Mouse (Mus musculus) heart, embryonic 15.5 days (tissue): Measurements from ENCODE around the gene Tmem117. TPM values are rescaled to one million over a fixed set of nuclear protein-coding genes. Genes with fewer than 3 reads are reported as not detected.

ENCODE experiments used
- ATAC-seq: fragments of 200-750 bp; cut with Nextera tagmentation; replicated peaks from 2 replicates; pipeline ENCODE4 v1.8.0; 2017; ENCODE audit warnings: low read depth, moderate TSS enrichment; ENCODE audit not compliant: insufficient number of reproducible peaks, insufficient read depth, low FRiP score
- H3K27ac ChIP-seq: fragments of 300-500 bp; sonication (generic); 2 replicates; pipeline ENCODE4 v1.5.1; 2015; ENCODE audit warnings: mild to moderate bottlenecking, inconsistent platforms
- H3K27me3 ChIP-seq: fragments of 300-500 bp; sonication (generic); 2 replicates; pipeline ENCODE4 v1.6.1; 2015; ENCODE audit warnings: inconsistent platforms
- H3K36me3 ChIP-seq: fragments of 300-500 bp; sonication (generic); 2 replicates; pipeline ENCODE4 v1.6.1; 2015; ENCODE audit warnings: mild to moderate bottlenecking, inconsistent platforms
- H3K4me1 ChIP-seq: fragments of 300-500 bp; sonication (generic); replicated peaks from 2 replicates; pipeline ENCODE4 v1.6.1; 2015; ENCODE audit warnings: inconsistent platforms
- H3K4me2 ChIP-seq: fragments of 300-500 bp; sonication (generic); 2 replicates; pipeline ENCODE4 v1.6.1; 2015; ENCODE audit warnings: inconsistent platforms, mild to moderate bottlenecking, moderate library complexity
- H3K4me3 ChIP-seq: fragments of 300-500 bp; sonication (generic); 2 replicates; pipeline ENCODE4 v1.5.1; 2015; ENCODE audit warnings: mild to moderate bottlenecking, inconsistent platforms
- H3K9ac ChIP-seq: fragments of 300-500 bp; sonication (generic); 2 replicates; pipeline ENCODE4 v1.6.1; 2015; ENCODE audit warnings: mild to moderate bottlenecking, inconsistent platforms
- H3K9me3 ChIP-seq: fragments of 300-500 bp; sonication (generic); replicated peaks from 2 replicates; pipeline ENCODE4 v1.6.1; 2016; ENCODE audit warnings: inconsistent platforms
- WGBS: fragments of 180-500 bp; shearing (Covaris S2); methylation state at CpG from one replicate; pipeline ENCODE4 v1.1.7; 2015; ENCODE audit warnings: mixed read lengths; 5-methylcytosine and 5-hydroxymethylcytosine counted together
- polyA plus RNA-seq: library from polyadenylated mRNA; unstranded; fragments of >200 nt; fragmentation: Nextera tagmentation; extraction: Ambion mirVana; gene quantifications from 2 replicates; pipeline ENCODE4 v1.2.1, GENCODE M21; 2015

Tmem117 gene
- polyA plus RNA-seq, 1 experiment from 2014 or later = 2.0 TPM

GRCm38 (mm10) chr15:94957202-94957601 lies 328.2 kb downstream of the Tmem117 start:
- Histone ChIP-seq H3K36me3 (no peaks in the 10 kb centered on the region), H3K4me2 (no peak overlapping the region), H3K9ac (no peak overlapping the region), H3K4me1 (no peaks in the 10 kb centered on the region), H3K9me3 (no peaks in the 10 kb centered on the region), H3K27me3 (no peaks in the 10 kb centered on the region), H3K27ac (no peak overlapping the region), H3K4me3 (no peak overlapping the region)
- ATAC-seq = no peak
- 76% methylated on average over 4 of the region's 4 CpGs for WGBS

- H3K4me1 ChIP-seq = no peaks in the 10 kb centered on the region
- no peak overlapping the region for H3K9ac ChIP-seq
- H3K9me3 ChIP-seq = no peaks in the 10 kb centered on the region
- no peak overlapping the region for H3K27ac ChIP-seq
- no peak for ATAC-seq
- 77% methylated on average over 6 of the region's 6 CpGs for WGBS
- H3K4me3 ChIP-seq = no peak overlapping the region
- H3K27me3 ChIP-seq = no peaks in the 10 kb centered on the region
- no peaks in the 10 kb centered on the region for H3K36me3 ChIP-seq
- H3K4me2 ChIP-seq = no peak overlapping the region
Observed at GRCm38 (mm10) chr15:94967004-94967403, 338.0 kb downstream of the Tmem117 start.

GRCm38 (mm10) chr15:94968403-94969180 lies 339.6 kb downstream of the Tmem117 start:
- Histone ChIP-seq H3K4me3 (no peak overlapping the region), H3K4me2 (no peak overlapping the region), H3K9me3 (no peaks in the 10 kb centered on the region), H3K4me1 (no peaks in the 10 kb centered on the region), H3K36me3 (no peaks in the 10 kb centered on the region), H3K27me3 (no peaks in the 10 kb centered on the region), H3K9ac (no peak overlapping the region), H3K27ac (no peak overlapping the region)
- no peak for ATAC-seq
- WGBS = 76% methylated on average over 13 of the region's 13 CpGs

GRCm38 (mm10) chr15:94981798-94982197 lies 352.8 kb downstream of the Tmem117 start:
- Histone ChIP-seq H3K4me1 (no peaks in the 10 kb centered on the region), H3K9ac (no peak overlapping the region), H3K9me3 (no peaks in the 10 kb centered on the region), H3K27me3 (no peaks in the 10 kb centered on the region), H3K36me3 (no peaks in the 10 kb centered on the region), H3K4me3 (no peak overlapping the region), H3K27ac (no peak overlapping the region), H3K4me2 (no peak overlapping the region)
- ATAC-seq = no peak
- 81% methylated on average over 4 of the region's 4 CpGs for WGBS

- no peaks in the 10 kb centered on the region for H3K27me3 ChIP-seq
- no peak overlapping the region for H3K4me2 ChIP-seq
- no peak overlapping the region for H3K27ac ChIP-seq
- no peaks in the 10 kb centered on the region for H3K36me3 ChIP-seq
- no peak for ATAC-seq
- H3K4me1 ChIP-seq = no peaks in the 10 kb centered on the region
- WGBS = 89% methylated on average over 9 of the region's 9 CpGs
- H3K9me3 ChIP-seq = no peaks in the 10 kb centered on the region
- H3K4me3 ChIP-seq = no peak overlapping the region
- H3K9ac ChIP-seq = no peak overlapping the region
Observed at GRCm38 (mm10) chr15:94995352-94995751, 366.3 kb downstream of the Tmem117 start.

- H3K4me3 ChIP-seq = no peak overlapping the region
- no peak overlapping the region for H3K27ac ChIP-seq
- no peaks in the 10 kb centered on the region for H3K4me1 ChIP-seq
- H3K27me3 ChIP-seq = no peaks in the 10 kb centered on the region
- H3K9me3 ChIP-seq = no peaks in the 10 kb centered on the region
- H3K4me2 ChIP-seq = no peak overlapping the region
- H3K9ac ChIP-seq = no peak overlapping the region
- 73% methylated on average over 8 of the region's 8 CpGs for WGBS
- ATAC-seq = no peak
- H3K36me3 ChIP-seq = no peaks in the 10 kb centered on the region
Observed at GRCm38 (mm10) chr15:95005121-95005824, 376.2 kb downstream of the Tmem117 start.

GRCm38 (mm10) chr15:95022251-95022650 lies 393.2 kb downstream of the Tmem117 start:
- no peaks in the 10 kb centered on the region for H3K36me3 ChIP-seq
- H3K4me1 ChIP-seq = no peaks in the 10 kb centered on the region
- H3K4me2 ChIP-seq = no peak overlapping the region
- ATAC-seq = no peak
- no peaks in the 10 kb centered on the region for H3K9me3 ChIP-seq
- 58% methylated on average over 7 of the region's 7 CpGs for WGBS
- no peak overlapping the region for H3K4me3 ChIP-seq
- H3K9ac ChIP-seq = no peak overlapping the region
- H3K27ac ChIP-seq = no peak overlapping the region
- H3K27me3 ChIP-seq = no peaks in the 10 kb centered on the region

- H3K27ac ChIP-seq = no peak overlapping the region
- no peak overlapping the region for H3K4me2 ChIP-seq
- ATAC-seq = no peak
- H3K9me3 ChIP-seq = no peaks in the 10 kb centered on the region
- H3K4me1 ChIP-seq = no peaks in the 10 kb centered on the region
- H3K9ac ChIP-seq = no peak overlapping the region
- WGBS = 44% methylated on average over 6 of the region's 6 CpGs
- no peaks in the 10 kb centered on the region for H3K27me3 ChIP-seq
- no peak overlapping the region for H3K4me3 ChIP-seq
- no peaks in the 10 kb centered on the region for H3K36me3 ChIP-seq
Observed at GRCm38 (mm10) chr15:95024401-95024800, 395.4 kb downstream of the Tmem117 start.

- H3K9ac ChIP-seq = no peak overlapping the region
- 83% methylated on average over 13 of the region's 13 CpGs for WGBS
- no peak overlapping the region for H3K4me3 ChIP-seq
- no peak overlapping the region for H3K27ac ChIP-seq
- H3K4me2 ChIP-seq = no peak overlapping the region
- H3K9me3 ChIP-seq = no peaks in the 10 kb centered on the region
- no peaks in the 10 kb centered on the region for H3K36me3 ChIP-seq
- no peaks in the 10 kb centered on the region for H3K4me1 ChIP-seq
- no peak for ATAC-seq
- H3K27me3 ChIP-seq = no peaks in the 10 kb centered on the region
Observed at GRCm38 (mm10) chr15:95028862-95029486, 399.9 kb downstream of the Tmem117 start.

- no peak for ATAC-seq
- Histone ChIP-seq H3K27ac (no peak overlapping the region), H3K27me3 (no peaks in the 10 kb centered on the region), H3K4me3 (no peak overlapping the region), H3K36me3 (no peaks in the 10 kb centered on the region), H3K4me2 (no peak overlapping the region), H3K9me3 (no peaks in the 10 kb centered on the region), H3K9ac (no peak overlapping the region), H3K4me1 (no peaks in the 10 kb centered on the region)
- WGBS = 78% methylated on average over 5 of the region's 5 CpGs
Observed at GRCm38 (mm10) chr15:95029487-95029875, 400.4 kb downstream of the Tmem117 start.

GRCm38 (mm10) chr15:95042437-95042836 lies 413.4 kb downstream of the Tmem117 start:
- H3K4me2 ChIP-seq = no peak overlapping the region
- H3K9ac ChIP-seq = no peak overlapping the region
- H3K4me3 ChIP-seq = no peak overlapping the region
- no peak for ATAC-seq
- H3K9me3 ChIP-seq = no peaks in the 10 kb centered on the region
- WGBS = 68% methylated on average over 9 of the region's 9 CpGs
- H3K36me3 ChIP-seq = no peaks in the 10 kb centered on the region
- no peaks in the 10 kb centered on the region for H3K4me1 ChIP-seq
- no peak overlapping the region for H3K27ac ChIP-seq
- H3K27me3 ChIP-seq = no peaks in the 10 kb centered on the region
